Mouse (Mus musculus) T-cell, adult 2 months (primary cell): ENCODE measurements at regions not wholly inside any gene's neighbourhood (a gene's known extent, or its start where the extent isn't known, plus 50 kb on each side); places are given as distances from the start of the nearest gene placed in this dataset.
"Not testable (repeated sequence)": the region's sequence is repeated elsewhere in the genome, so short reads cannot be mapped to it uniquely, and the experiment has no call there.

Experiments
- DNase-seq: peaks from one replicate; pipeline ENCODE4 v3.0.0; 2022; ENCODE audit warnings: low spot score

GRCm38 (mm10) chr19:32972116-32972515 lies 214.8 kb downstream of the Pten start:
- DNase-seq, result no peak

GRCm38 (mm10) chr19:32973130-32973529 lies 215.8 kb downstream of the Pten start:
- no peak for DNase-seq

GRCm38 (mm10) chr19:32974778-32975240 lies 217.5 kb downstream of the Pten start:
- DNase-seq, result no peak

GRCm38 (mm10) chr19:32975303-32975702 lies 218.0 kb downstream of the Pten start:
- no peak for DNase-seq

- no peak for DNase-seq
Observed at GRCm38 (mm10) chr19:32976507-32976906, 219.2 kb downstream of the Pten start.

- no peak for DNase-seq
Observed at GRCm38 (mm10) chr19:32978037-32978745, 220.9 kb downstream of the Pten start.

GRCm38 (mm10) chr19:32980142-32980541 lies 222.8 kb downstream of the Pten start:
- DNase-seq, result no peak

- no peak for DNase-seq
Observed at GRCm38 (mm10) chr19:32988713-32989112, 231.4 kb downstream of the Pten start.

- no peak for DNase-seq
Observed at GRCm38 (mm10) chr19:32989346-32989745, 232.0 kb downstream of the Pten start.

GRCm38 (mm10) chr19:32990576-32990975 lies 233.3 kb downstream of the Pten start:
- no peak for DNase-seq

GRCm38 (mm10) chr19:32998576-32999170 lies 241.4 kb downstream of the Pten start:
- DNase-seq, result peak; percentile 15

GRCm38 (mm10) chr19:33007582-33007981 lies 250.3 kb downstream of the Pten start:
- DNase-seq, result no peak

GRCm38 (mm10) chr19:33008076-33008475 lies 250.8 kb downstream of the Pten start:
- DNase-seq, result no peak

GRCm38 (mm10) chr19:33008794-33009193 lies 251.5 kb downstream of the Pten start:
- no peak for DNase-seq

- DNase-seq, result no peak
Observed at GRCm38 (mm10) chr19:33010886-33011446, 253.7 kb downstream of the Pten start.

GRCm38 (mm10) chr19:33014879-33015278 lies 257.6 kb downstream of the Pten start:
- DNase-seq, result not testable (repeated sequence)

- no peak for DNase-seq
Observed at GRCm38 (mm10) chr19:33021161-33021560, 263.9 kb downstream of the Pten start.

- DNase-seq, result no peak
Observed at GRCm38 (mm10) chr19:33022839-33023428, 265.6 kb downstream of the Pten start.

- DNase-seq, result no peak
Observed at GRCm38 (mm10) chr19:33029688-33030444, 272.6 kb downstream of the Pten start.

GRCm38 (mm10) chr19:33040512-33040911 lies 283.2 kb downstream of the Pten start:
- DNase-seq, result no peak

- no peak for DNase-seq
Observed at GRCm38 (mm10) chr19:33040991-33041390, 283.7 kb downstream of the Pten start.

- no peak for DNase-seq
Observed at GRCm38 (mm10) chr19:33042760-33043159, 285.5 kb downstream of the Pten start.
